Mouse (Mus musculus) kidney, adult 2 months (tissue): Measurements from ENCODE around the gene Cabp1. TPM values are rescaled to one million over a fixed set of nuclear protein-coding genes. Genes with fewer than 3 reads are reported as not detected.
A peak's percentile ranks its signal among the peaks of the same experiment; 100 is the strongest.

Experiments
- DNase-seq: peaks from one replicate; pipeline ENCODE4 v3.0.0; 2021
- H3K27ac ChIP-seq: fragments of 200-500 bp; 2 replicates; pipeline ENCODE4 v1.5.1; 2012; ENCODE audit warnings: low read depth, low read length, control low read depth, inconsistent platforms; ENCODE audit not compliant: insufficient read depth
- H3K27me3 ChIP-seq: fragments of 200-500 bp; replicated peaks from 2 replicates; pipeline ENCODE4 v1.6.1; 2012; ENCODE audit warnings: mild to moderate bottlenecking, moderate library complexity, low read length, inconsistent platforms; ENCODE audit not compliant: control insufficient read depth, insufficient read depth
- H3K36me3 ChIP-seq: fragments of 200-500 bp; 2 replicates; pipeline ENCODE4 v1.6.1; 2012; ENCODE audit warnings: mild to moderate bottlenecking, moderate library complexity, low read length, inconsistent platforms; ENCODE audit not compliant: control insufficient read depth, insufficient read depth
- H3K4me1 ChIP-seq: fragments of 200-500 bp; 2 replicates; pipeline ENCODE4 v1.6.1; 2011; ENCODE audit warnings: low read length; ENCODE audit not compliant: control insufficient read depth, insufficient read depth
- H3K4me3 ChIP-seq: fragments of 200-500 bp; 2 replicates; pipeline ENCODE4 v1.5.1; 2011; ENCODE audit warnings: mild to moderate bottlenecking, low read depth, low read length, control low read depth; ENCODE audit not compliant: insufficient read depth
- CTCF ChIP-seq: fragments of 200-500 bp; conservative IDR thresholded peaks from 2 replicates; pipeline ENCODE4 v1.5.1; 2011; ENCODE audit warnings: low read depth, mild to moderate bottlenecking, control low read depth, low read length, moderate library complexity, mixed read lengths; ENCODE audit not compliant: insufficient read depth, insufficient read length
- POLR2A ChIP-seq: fragments of 200-500 bp; IDR thresholded peaks from one replicate; pipeline ENCODE4 v1.6.1; 2011; ENCODE audit warnings: low read depth, low read length, control low read depth
- WGBS: fragments of 180-500 bp; shearing (Covaris S2); methylation state at CpG from one replicate; pipeline ENCODE4 v1.1.7; 2018; 5-methylcytosine and 5-hydroxymethylcytosine counted together
- polyA plus RNA-seq: library from polyadenylated mRNA; depleted of rRNA; stranded (reverse); fragments of >200 nt; gene quantifications from 2 replicates; pipeline ENCODE4 v1.2.3, GENCODE M21; 2012

Cabp1 gene
- polyA plus RNA-seq, 1 experiment, result 1.7 TPM

DNA sequence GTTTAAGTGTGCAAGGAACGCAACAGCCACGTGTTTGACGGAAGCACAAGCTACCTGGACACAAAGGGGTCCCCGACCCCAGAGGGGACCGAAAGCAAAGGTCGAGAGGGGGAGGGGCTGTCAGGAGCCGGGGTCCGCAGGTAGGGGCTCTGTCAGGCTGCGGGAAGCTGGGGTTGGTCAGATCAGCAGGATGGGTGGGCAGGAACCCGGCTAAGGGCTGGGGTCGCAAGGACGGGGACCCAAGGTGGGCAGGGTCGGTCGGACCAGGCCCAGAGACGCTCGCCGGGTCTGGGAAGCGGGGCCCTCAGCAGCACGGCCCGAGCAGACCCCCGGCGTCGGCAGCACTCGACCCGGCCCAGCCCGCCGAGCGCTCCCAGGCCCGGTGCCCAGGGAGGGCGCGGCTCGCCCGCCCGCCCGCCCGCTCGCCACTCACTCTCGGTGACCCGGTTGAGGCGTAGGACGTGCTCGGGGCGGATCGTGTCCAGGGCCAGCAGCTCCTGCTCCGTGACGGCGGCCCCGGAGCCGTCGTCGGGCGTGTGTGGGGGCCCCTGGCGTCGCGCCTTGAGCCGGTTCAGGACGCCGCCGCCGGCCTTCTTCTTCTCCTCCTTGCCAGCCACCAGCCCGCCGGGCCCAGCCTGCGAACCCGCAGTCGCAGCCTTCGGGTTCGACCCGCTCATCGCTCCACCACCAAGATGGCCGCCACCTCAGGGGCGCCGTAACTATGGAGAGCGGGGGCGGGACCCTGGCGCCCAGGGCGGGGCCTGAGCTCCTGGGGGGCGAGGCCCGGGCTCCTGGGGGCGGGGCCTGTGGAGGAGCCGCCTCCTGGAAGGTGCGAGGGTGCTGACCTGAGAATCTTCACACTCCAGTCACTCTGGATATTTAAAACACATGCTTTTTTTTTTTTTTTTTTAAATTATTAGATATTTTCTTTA, 59.7 kb downstream of the Cabp1 start, which contains the start of gene Unc119b:
Gene Unc119b, minus strand, starts transcription at position 742 of the 932 bp plus-strand sequence.
- peak; percentile 93 for DNase-seq
- no peak for TF ChIP-seq POLR2A
- TF ChIP-seq CTCF, result no peak
- H3K36me3 ChIP-seq, result peaks cover 1% of the 10 kb centered on the region; the same call in 1 of the 2 replicates
- H3K4me1 ChIP-seq, result peaks cover 16% of the 10 kb centered on the region
- H3K4me3 ChIP-seq, result peak within 1 kb of the TSS; percentile 98
- peak within 1 kb of the TSS; percentile 73 for H3K27ac ChIP-seq
- no peaks in the 10 kb centered on the region for H3K27me3 ChIP-seq
- WGBS, result under 1% methylated on average over 76 of the region's 81 CpGs

- TF ChIP-seq POLR2A (no peak), CTCF (no peak)
- 35% methylated on average over 6 of the region's 6 CpGs for WGBS
- no peak overlapping the region for H3K27ac ChIP-seq
Observed at GRCm38 (mm10) chr5:115133358-115134066, 60.7 kb downstream of the Cabp1 start.

DNA sequence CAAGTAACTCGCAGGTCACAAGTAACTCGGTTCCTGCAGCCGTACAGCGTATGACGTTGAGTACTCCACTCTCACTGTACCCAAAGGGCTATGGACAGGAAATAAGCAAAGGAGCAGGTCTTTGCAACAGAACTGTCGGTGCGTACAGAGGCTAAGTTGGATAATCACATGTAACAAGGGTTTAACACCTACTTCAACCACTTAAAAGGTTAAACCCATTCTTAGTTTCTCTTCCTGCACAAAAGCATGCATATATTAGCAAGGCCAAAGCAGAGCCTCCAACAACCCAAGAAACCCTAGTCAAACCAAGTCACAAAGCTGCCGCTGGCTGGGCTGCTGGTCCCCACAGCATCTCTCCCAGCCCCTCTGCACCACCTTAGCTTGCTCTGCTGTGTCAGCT, 61.7 kb downstream of the Cabp1 start:
- Histone ChIP-seq H3K27me3 (no peaks in the 10 kb centered on the region), H3K36me3 (peaks cover 1% of the 10 kb centered on the region; the same call in 1 of the 2 replicates), H3K4me1 (peaks cover 24% of the 10 kb centered on the region), H3K27ac (no peak overlapping the region), H3K4me3 (peak overlapping the region; percentile 5; the same call in 1 of the 2 replicates)
- TF ChIP-seq POLR2A, result no peak
- TF ChIP-seq CTCF, result no peak
- WGBS, result 58% methylated on average over 8 of the region's 8 CpGs
- DNase-seq, result no peak

More at GRCm38 (mm10) chr5:115133358-115134066, 60.7 kb downstream of the Cabp1 start:
- Histone ChIP-seq H3K36me3 (peaks cover 1% of the 10 kb centered on the region; the same call in 1 of the 2 replicates), H3K4me3 (peak overlapping the region; percentile 98), H3K4me1 (peaks cover 16% of the 10 kb centered on the region), H3K27me3 (no peaks in the 10 kb centered on the region)
- peak; percentile 51 for DNase-seq

DNA sequence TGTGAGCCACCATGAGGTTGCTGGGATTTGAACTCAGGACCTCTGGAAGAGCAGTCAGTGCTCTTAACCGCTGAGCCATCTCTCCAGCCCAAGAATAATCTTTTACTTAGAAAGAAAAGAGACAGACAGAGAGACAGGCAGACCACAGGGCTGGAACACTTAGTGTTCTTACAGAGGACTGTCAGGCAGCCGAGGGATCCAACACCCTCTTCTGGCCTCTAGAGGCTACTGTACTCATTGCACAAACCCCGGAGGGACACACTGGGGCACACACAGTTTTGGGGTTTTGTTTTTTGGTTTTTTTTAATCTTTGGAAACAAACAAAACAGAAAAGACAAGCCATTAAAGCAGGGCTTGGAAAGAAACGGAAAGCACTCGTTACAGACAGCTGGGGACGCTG, 64.9 kb downstream of the Cabp1 start:
- Histone ChIP-seq H3K4me3 (no peak overlapping the region), H3K4me1 (peaks cover 39% of the 10 kb centered on the region), H3K27me3 (no peaks in the 10 kb centered on the region), H3K27ac (no peak overlapping the region), H3K36me3 (peaks cover 1% of the 10 kb centered on the region; the same call in 1 of the 2 replicates)
- no peak for DNase-seq
- 85% methylated on average over 6 of the region's 6 CpGs for WGBS
- TF ChIP-seq POLR2A (no peak), CTCF (no peak; the same call in 1 of the 2 replicates)

GRCm38 (mm10) chr5:115127421-115128179, 66.6 kb downstream of the Cabp1 start:
- DNase-seq, result peak; percentile 93
- TF ChIP-seq POLR2A (peak; percentile 43), CTCF (no peak)
- Histone ChIP-seq H3K27me3 (no peaks in the 10 kb centered on the region), H3K27ac (peak overlapping the region; percentile 91), H3K4me1 (peaks cover 27% of the 10 kb centered on the region), H3K36me3 (peaks cover 1% of the 10 kb centered on the region; the same call in 1 of the 2 replicates), H3K4me3 (peak overlapping the region; percentile 31)
- WGBS, result 50% methylated on average over 22 of the region's 22 CpGs

- Histone ChIP-seq H3K4me1 (peaks cover 23% of the 10 kb centered on the region), H3K27me3 (no peaks in the 10 kb centered on the region), H3K36me3 (peaks cover 1% of the 10 kb centered on the region; the same call in 1 of the 2 replicates), H3K4me3 (peak overlapping the region; percentile 31), H3K27ac (peak overlapping the region; percentile 91)
- DNase-seq, result peak; percentile 58
- TF ChIP-seq CTCF (no peak), POLR2A (no peak)
- 63% methylated on average over 23 of the region's 28 CpGs for WGBS
Observed at GRCm38 (mm10) chr5:115126578-115127312, 67.4 kb downstream of the Cabp1 start.
